Mouse (Mus musculus) brain, embryonic 18.5 days (tissue): ENCODE measurements around the gene Mrps12.
"Not testable (repeated sequence)": the region's sequence is repeated elsewhere in the genome, so short reads cannot be mapped to it uniquely, and the experiment has no call there.

Experiments
- DNase-seq: peaks from one replicate; pipeline ENCODE4 v3.0.0-alpha.2; 2012; ENCODE audit warnings: low read depth, low spot score

Mrps12 gene

GRCm38 (mm10) chr7:28709454-28709853 lies 32.2 kb downstream of the Mrps12 start:
- no peak for DNase-seq

DNA sequence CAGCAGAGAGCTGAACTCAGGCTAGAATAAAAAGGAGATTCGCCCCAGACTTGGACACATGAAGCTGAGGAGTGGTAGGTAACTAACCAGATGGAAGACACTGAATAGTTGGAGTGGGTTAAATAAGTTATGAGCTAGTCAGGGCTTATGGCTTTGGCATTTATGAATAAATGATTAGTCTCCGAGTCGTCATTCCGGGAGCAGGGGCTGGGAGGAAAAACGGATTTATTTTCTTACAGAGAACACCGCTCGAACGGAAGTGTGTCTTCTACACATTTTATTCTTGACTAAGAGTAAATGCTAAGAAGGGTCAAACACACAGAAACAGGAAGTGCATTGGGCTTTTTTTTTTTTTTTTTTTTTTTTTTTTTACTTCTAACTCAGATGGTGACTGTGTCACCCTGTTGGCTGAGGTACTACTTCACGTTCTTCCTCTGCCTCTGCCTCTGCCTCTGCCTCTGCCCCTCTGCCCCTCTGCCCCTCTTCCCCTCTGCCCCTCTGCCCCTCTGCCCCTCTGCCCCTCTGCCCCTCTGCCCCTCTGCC lies 38.9 kb downstream of the Mrps12 start:
- DNase-seq: no peak

GRCm38 (mm10) chr7:28701306-28701705 lies 40.3 kb downstream of the Mrps12 start:
- DNase-seq: not testable (repeated sequence)

GRCm38 (mm10) chr7:28700269-28700668 lies 41.4 kb downstream of the Mrps12 start:
- no peak for DNase-seq

GRCm38 (mm10) chr7:28697277-28697676 lies 44.3 kb downstream of the Mrps12 start:
- no peak for DNase-seq

- DNase-seq: no peak
Measured at GRCm38 (mm10) chr7:28694966-28695511, 46.6 kb downstream of the Mrps12 start.

- DNase-seq: no peak
Measured at GRCm38 (mm10) chr7:28694423-28694822, 47.2 kb downstream of the Mrps12 start.

- DNase-seq: peak; percentile 70
Measured at GRCm38 (mm10) chr7:28693321-28693966, 48.2 kb downstream of the Mrps12 start.

DNA sequence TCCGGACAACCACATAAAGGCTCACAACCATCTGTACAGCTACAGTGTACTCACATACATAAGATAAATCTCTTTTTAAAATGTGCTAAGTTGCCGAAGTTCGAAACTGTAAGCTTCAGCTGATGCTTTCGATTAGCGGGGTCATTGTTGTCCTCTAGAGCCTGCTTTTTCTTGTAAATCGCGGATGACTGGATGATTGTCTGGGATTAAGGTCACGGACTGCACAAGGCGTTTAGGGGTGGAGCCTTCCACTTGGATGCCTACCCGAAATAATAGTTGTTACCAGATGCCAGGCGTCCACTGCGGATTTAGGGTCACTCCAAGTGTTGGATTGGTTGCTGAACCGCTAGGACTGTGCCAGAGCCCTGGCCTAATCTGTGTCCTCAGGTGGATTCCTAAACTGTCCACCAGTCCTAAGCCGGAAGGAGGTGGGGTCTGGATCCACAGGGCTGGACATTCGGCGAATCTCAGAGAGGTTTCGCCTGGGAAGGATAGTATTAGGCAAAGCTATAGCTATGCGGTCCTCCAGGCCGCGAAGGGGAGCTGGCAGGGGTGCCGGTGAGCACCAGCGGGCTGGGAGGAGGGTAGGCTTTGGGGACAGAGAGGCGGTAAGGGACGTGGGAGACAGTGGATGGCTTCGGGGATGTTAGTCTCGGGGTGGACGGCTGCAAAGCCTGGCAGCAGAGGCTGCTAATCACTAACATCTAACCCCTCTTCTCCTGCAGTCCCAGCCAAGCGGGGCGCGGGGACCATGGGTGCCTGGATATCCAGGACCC lies 48.9 kb downstream of the Mrps12 start, which contains the start of gene Fbxo27:
Gene Fbxo27 (plus strand): TSS at position 305 of the 776 bp plus-strand sequence.
- no peak for DNase-seq

- DNase-seq: no peak
Measured at GRCm38 (mm10) chr7:28691075-28691474, 50.5 kb downstream of the Mrps12 start.
